Mouse (Mus musculus): ENCODE measurements around the gene Nrip2.
A peak's percentile ranks its signal among the peaks of the same experiment; 100 is the strongest.

The Nrip2 gene

GRCm38 (mm10) chr6:128397574-128398261, 1.4 kb upstream of the Nrip2 start:
- DNase-seq (ENCODE audit: low read depth, low spot score): peak; percentile 42

GRCm38 (mm10) chr6:128399421-128400185, 507 bp downstream of the Nrip2 start:
- peak; percentile 81 for DNase-seq (ENCODE audit: low read depth, low spot score)

DNA sequence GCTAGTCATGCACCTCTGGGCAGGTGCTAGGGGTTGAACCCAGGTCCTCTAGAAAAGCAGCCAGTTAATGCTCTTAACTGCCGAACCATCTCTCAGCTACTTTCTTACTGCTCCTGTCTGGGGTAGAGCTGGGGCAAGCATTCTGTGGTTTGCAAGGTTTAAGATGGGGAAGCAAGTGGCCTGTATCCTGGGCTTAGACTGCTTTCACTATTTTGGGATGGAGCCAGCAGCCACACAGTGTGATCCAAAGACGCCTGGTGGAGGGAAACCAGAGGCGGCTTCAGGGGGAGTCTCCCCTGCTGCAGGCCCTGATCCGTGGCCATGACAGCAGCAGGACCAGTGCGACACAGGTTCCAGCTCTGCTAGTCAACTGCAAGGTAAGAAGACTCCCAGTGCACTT, 5.6 kb downstream of the Nrip2 start:
- no peak for DNase-seq (ENCODE audit: low read depth, low spot score)

DNA sequence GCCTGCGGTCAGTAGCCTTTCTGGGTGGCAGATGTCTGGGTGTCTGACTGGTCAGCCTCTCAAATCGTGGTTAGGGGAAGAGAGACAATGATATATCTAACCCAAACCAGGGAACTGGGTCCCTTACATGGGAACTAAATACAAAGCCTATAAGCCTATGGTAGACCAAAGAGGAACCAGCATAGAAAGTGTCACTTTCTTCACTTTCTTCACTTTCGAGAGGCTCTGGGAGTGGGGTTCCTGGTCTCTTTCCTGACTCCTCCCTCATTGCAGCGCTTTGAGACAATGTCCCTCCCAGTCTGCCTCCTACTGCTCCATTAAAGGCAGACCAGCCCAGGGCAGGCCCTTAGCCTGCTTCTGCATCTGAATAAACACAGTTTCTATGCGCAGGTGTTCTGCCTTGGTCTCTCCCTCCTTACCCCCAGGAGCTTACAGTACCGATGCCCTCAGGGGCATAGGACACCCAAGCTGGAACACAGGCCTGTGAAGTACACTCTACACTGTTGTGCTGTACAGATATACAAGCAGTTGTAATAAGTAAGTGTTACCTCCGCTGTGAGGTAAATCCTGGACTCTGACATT, 9.5 kb downstream of the Nrip2 start:
- DNase-seq (ENCODE audit: low read depth, low spot score): no peak

DNA sequence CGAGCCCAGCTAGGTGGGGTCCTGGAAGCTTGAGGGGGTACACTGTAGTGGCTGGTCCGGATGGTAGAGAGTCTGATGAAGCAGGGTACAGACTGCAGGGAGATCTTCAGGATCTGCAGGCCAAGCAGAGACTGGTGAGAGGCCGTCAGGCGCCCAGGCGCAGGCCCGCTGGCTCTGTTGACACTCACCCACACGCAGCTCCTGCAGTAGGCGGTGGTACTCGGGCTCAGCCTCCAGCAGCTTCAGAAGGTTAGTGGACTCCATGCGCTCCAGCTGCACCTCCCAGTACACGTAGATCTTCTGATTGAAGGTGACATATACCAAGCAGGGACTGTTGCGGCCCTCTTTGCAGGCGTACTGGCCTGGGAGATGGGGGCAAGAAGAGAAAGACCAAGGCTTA, 11.2 kb downstream of the Nrip2 start:
- DNase-seq (ENCODE audit: low read depth, low spot score): peak; percentile 52

DNA sequence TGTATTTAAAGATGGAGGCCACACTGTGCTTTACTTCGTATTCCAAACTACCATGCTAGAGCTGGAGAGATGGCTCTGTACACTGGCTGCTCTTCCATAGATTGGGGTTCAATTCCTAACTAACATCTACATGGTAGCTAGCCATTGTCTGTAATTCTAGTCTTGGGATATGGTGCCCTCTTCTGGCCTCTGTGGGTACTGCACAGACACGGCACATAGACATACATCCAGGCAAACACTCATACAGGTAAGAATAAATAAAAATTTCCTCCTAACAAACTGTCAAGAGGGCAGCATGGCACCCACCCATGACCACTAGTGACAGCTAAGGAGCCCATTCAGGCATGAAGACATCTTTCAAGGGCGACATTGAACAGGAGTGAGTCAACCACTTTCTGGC, 12.0 kb downstream of the Nrip2 start:
- peak; percentile 85 for DNase-seq (ENCODE audit: low read depth, low spot score)

GRCm38 (mm10) chr6:128416169-128416568, 17.1 kb downstream of the Nrip2 start:
- DNase-seq (ENCODE audit: low read depth, low spot score): no peak

- no peak for DNase-seq (ENCODE audit: low read depth, low spot score)
Observed at GRCm38 (mm10) chr6:128418076-128418475, 19.0 kb downstream of the Nrip2 start.

- DNase-seq (ENCODE audit: low read depth, low spot score): peak; percentile 78
Observed at GRCm38 (mm10) chr6:128421036-128421435, 21.9 kb downstream of the Nrip2 start.

DNA sequence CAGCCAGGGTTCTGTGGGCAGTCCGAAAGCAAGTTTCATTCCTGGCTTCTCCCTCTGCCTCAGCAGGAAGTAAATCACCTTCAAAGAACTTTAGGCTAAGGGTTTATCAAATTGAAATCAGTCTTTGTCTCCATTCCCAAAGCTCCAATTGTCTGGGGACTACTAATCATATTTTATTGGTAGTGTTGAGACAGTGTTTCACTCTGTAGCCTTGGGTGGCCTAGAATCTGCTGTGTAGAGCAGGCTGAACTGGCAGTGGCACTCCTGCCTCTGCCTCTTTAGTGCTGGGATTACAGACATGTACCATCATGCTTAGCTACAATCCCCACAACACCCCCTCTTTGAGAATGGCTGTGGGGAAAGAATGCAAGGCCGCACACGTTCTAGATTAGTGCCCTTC, 22.4 kb downstream of the Nrip2 start:
- DNase-seq (ENCODE audit: low read depth, low spot score): no peak

DNA sequence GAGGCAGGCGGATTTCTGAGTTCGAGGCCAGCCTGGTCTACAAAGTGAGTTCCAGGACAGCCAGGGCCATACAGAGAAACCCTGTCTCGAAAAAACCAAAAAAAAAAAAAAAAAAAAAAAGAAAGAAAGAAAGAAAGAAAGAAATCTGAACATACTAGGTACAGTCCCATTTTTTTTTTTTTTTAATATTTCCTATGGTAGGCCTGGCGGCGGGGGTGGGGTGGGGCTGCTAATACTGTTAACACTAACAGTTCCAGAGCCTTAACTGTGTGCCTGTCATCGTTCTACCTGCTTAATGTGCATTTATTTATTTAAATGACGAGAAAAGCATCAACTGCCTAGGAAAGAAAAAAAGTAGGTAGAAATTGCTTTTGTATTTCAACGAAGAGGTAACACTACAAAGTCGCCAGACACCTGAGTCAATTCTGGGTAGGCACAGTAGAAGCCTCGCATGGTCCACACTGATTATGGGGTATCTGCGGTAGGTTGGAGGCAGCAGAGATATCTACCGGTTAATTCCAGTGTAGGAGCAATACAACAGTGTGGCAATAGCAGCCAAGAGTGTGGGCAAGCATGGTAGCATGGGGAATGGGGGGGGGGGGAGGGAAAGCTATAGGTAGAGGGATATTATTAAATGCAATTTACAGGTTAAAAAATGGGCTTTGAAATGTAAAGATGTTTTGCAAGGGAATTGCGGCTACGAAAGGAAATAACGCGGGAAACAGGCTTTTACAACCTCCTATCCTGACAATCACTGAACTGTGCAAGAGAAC, 24.6 kb downstream of the Nrip2 start:
- no peak for DNase-seq (ENCODE audit: low read depth, low spot score)

DNA sequence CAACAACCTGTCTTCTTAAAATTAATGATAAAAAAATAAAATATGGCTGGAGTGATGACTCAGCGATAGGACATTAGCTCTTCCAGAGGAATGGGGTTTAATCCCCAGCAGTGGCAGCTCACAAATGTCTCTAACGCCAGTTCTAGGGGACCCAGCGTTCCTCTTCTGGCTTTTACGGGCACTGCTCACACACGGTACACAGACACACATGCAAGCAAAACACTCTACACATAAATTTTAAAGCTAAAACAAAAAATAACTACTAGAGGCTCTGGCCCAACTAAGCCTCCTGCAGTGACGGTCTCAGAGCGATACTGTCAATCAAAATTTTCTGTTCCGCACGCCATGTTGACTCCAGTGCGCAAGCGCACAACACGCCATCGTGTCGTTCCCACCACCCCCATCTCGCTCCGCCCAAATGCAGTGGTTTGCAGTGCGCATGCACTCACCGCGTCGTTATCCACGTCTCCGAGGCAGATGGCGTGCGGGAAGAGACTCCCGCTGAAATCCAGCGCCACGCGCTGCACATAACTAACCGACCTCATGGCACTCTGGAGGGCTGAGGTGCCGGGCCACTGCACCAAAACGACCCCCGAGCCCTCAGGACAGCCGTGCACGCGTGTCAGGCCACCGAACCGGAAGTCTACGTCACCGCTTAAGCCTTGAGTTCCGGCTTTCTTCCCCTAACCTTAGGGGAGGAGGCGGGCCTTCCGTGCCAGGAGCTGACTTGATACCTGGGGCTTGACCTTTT, 25.3 kb downstream of the Nrip2 start, which contains the start of gene Itfg2:
Itfg2 (minus strand) TSS at position 663 of the 751 bp plus-strand sequence.
- DNase-seq (ENCODE audit: low read depth, low spot score): peak; percentile 98

- DNase-seq (ENCODE audit: low read depth, low spot score): no peak
Observed at GRCm38 (mm10) chr6:128425046-128425445, 25.9 kb downstream of the Nrip2 start.

DNA sequence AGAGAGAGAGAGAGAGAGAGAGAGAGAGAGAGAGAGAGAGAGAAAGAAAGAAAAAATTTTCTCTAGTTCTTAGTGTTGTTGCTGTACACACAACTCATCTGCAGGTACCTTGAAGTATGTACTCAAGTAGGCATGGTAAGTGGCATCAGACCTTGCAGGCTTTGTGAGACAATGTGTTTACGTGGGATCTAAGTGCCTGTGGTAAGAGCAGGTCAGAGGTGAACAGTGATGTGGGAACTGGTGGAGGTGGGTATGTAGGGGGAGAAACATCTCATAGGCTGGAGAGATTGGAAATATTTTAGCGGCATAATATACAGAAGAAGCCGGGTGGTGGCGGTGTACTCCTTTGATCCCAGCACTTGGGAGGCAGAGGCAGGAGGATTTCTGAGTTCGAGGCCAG, 28.5 kb downstream of the Nrip2 start:
- no peak for DNase-seq (ENCODE audit: low read depth, low spot score)

DNA sequence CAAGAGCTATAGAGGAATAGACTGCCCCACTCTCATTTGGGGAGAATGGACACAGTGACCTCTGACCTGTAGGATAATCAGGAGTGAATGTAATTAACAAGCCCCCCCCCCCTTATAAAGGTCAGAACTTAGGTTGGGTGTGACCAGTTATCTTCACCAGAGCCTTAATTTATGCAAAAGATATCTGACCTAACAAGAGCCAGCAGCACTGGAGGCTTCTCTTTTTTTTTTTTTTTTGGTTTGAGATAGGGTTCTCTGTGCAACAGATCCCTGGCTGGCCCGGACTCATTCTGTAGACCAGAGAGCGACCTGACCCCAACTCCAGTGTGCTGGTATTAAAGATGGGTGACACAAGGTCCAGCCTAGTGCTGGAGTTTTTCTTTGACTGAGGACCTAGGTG, 30.2 kb downstream of the Nrip2 start:
- DNase-seq (ENCODE audit: low read depth, low spot score): no peak

GRCm38 (mm10) chr6:128429826-128430225, 30.7 kb downstream of the Nrip2 start:
- no peak for DNase-seq (ENCODE audit: low read depth, low spot score)

GRCm38 (mm10) chr6:128432356-128432915, 33.3 kb downstream of the Nrip2 start:
- peak; percentile 68 for DNase-seq (ENCODE audit: low read depth, low spot score)

GRCm38 (mm10) chr6:128433566-128433965, 34.5 kb downstream of the Nrip2 start:
- DNase-seq (ENCODE audit: low read depth, low spot score): peak; percentile 88

DNA sequence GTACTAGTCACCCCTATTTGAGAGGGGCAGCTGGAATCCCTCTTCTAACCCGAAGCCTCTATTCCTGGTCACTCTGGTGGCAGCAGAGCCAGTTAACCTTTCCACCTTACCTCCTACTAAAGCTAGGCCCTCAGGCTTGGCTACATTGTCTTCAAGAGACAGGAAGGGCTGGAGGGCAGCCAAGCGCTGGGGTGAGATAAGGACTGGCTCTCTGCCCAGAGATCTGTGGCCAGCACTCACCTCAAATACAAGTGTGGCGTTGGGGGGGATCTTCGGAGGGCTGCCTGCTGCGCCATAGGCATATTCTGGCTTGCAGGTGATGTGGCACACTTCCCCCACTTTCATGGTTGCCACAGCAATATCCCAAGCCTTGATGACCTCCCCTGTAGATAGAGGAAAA, 36.4 kb downstream of the Nrip2 start:
- peak; percentile 79 for DNase-seq (ENCODE audit: low read depth, low spot score)

DNA sequence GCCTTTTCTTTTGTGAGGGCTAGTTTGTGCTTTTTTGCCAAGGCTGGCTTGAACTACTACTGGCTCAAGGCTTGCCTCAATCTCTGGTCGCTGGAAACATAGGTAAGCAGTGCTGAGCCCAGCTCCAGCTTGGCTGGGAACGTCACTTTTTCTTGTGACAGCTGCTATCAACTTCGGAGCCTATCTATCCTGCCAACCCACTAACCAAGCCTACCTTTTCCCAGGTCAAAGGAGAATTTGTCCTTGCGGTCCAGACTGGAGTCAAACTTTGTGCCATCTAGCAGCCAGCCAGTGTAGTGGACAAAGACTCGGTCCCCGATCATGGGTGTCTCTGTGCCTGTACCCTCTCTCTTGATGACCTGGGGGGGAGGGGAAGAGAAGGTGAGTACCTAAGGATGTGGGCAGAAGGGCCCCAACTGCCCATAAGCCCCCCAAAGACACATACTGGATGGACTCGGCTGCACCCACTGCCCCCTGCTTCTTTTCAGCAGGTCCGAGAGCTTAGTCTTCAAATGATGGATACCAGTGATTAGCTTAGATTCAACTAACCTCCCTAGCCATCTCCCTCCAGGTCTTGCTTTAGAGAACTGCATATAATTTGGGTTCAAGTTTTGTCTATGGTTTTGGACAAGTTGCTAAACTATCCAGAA, 37.4 kb downstream of the Nrip2 start:
- no peak for DNase-seq (ENCODE audit: low read depth, low spot score)
